9 mouse cellular contexts compared by ENCODE assay signal in genomic region chr13:28768717-28769426, GRCm38 (mm10).
DNase-seq lines count a peak whose midpoint lies in the region; ATAC-seq lines count a peak whose summit lies in the region.
"Had no signal": no experiment of that assay in that cellular context is flagged by ENCODE, and none has a peak within 500 bp of the region (broad histone marks: within the 10 kb centered on the region; RNA-seq: fewer than 3 reads in every experiment).

No protein-coding gene starts in this region.

- DNase-seq in ovary, postnatal 10 days (ENCODE audit: low spot score): peak; percentile 12
- DNase-seq in ovary, postnatal 36 days (ENCODE audit: low spot score): no peak
- DNase-seq in limb, embryonic 10.5 days (ENCODE audit: low spot score): peak; percentile 63
- no peak for DNase-seq in thymus, postnatal 36 days
- DNase-seq in testis, postnatal 14 days (ENCODE audit: low spot score): no peak
- DNase-seq in left cerebral cortex, postnatal 10 days (ENCODE audit: extremely low spot score in 1 of 2, low spot score in 2 of 2): no peak
- DNase-seq: lung, adult 18-20 months had no signal

- no peaks in the 10 kb centered on the region for H3K27me3 ChIP-seq in forebrain, embryonic 13.5 days
- H3K27me3 ChIP-seq in limb, embryonic 10.5 days (ENCODE audit: low read depth, poor library complexity, severe bottlenecking): no peaks in the 10 kb centered on the region
- H3K27me3 ChIP-seq in stomach, embryonic 16.5 days (ENCODE audit: control insufficient read depth, insufficient read depth, low read length): no peaks in the 10 kb centered on the region

- 20% methylated on average over 14 of the region's 14 CpGs for WGBS in forebrain, embryonic 13.5 days
- WGBS in limb, embryonic 10.5 days: 26% methylated on average over 14 of the region's 14 CpGs
- 50% methylated on average over 14 of the region's 14 CpGs for WGBS in stomach, embryonic 16.5 days

- intact Hi-C loops in left cerebral cortex, postnatal 10 days (cut with DNase I): no loop called here

- peak overlapping the region; percentile 43 for H3K4me2 ChIP-seq in forebrain, embryonic 13.5 days
- no peak overlapping the region for H3K4me2 ChIP-seq in stomach, embryonic 16.5 days (ENCODE audit: low read depth, low read length)

- H3K9me3 ChIP-seq in forebrain, embryonic 13.5 days (replicated peaks): no peaks in the 10 kb centered on the region
- no peaks in the 10 kb centered on the region for H3K9me3 ChIP-seq in limb, embryonic 10.5 days (replicated peaks)
- no peaks in the 10 kb centered on the region for H3K9me3 ChIP-seq in stomach, embryonic 16.5 days (replicated peaks; ENCODE audit: control insufficient read depth, low read length)

- H3K36me3 ChIP-seq in forebrain, embryonic 13.5 days (ENCODE audit: poor library complexity, severe bottlenecking): peaks cover 12% of the 10 kb centered on the region
- no peaks in the 10 kb centered on the region for H3K36me3 ChIP-seq in limb, embryonic 10.5 days
- no peaks in the 10 kb centered on the region for H3K36me3 ChIP-seq in stomach, embryonic 16.5 days (ENCODE audit: control insufficient read depth, insufficient read depth, low read length)

- H3K9ac ChIP-seq in forebrain, embryonic 13.5 days: peak overlapping the region; percentile 24; the same call in 1 of the 2 replicates
- no peak overlapping the region for H3K9ac ChIP-seq in stomach, embryonic 16.5 days (ENCODE audit: low read length)

- H3K4me3 ChIP-seq in forebrain, embryonic 13.5 days: no peak overlapping the region
- peak overlapping the region; percentile 22; the same call in 1 of the 2 replicates for H3K4me3 ChIP-seq in limb, embryonic 10.5 days
- H3K4me3 ChIP-seq in stomach, embryonic 16.5 days (replicated peaks; ENCODE audit: low read length): no peak overlapping the region

- peak overlapping the region; percentile 86 for H3K27ac ChIP-seq in forebrain, embryonic 13.5 days
- H3K27ac ChIP-seq in limb, embryonic 10.5 days: peak overlapping the region; percentile 68
- H3K27ac ChIP-seq in stomach, embryonic 16.5 days (ENCODE audit: low read length): peak overlapping the region; percentile 19; the same call in 1 of the 2 replicates

- ATAC-seq in forebrain, embryonic 13.5 days: peak; percentile 60
- no peak for ATAC-seq in stomach, embryonic 16.5 days (ENCODE audit: insufficient read depth, low FRiP score)

- H3K4me1 ChIP-seq in forebrain, embryonic 13.5 days: peaks cover 45% of the 10 kb centered on the region
- peaks cover 44% of the 10 kb centered on the region for H3K4me1 ChIP-seq in limb, embryonic 10.5 days
- peaks cover 13% of the 10 kb centered on the region for H3K4me1 ChIP-seq in stomach, embryonic 16.5 days (ENCODE audit: control insufficient read depth, insufficient read depth, low read length)

Comparison
In these comparisons a context has a peak if more than half of its experiments do, and no peak if none do; other contexts are left out.
1. DNase-seq: peak in ovary, postnatal 10 days (single experiment) and limb, embryonic 10.5 days (single experiment); none in ovary, postnatal 36 days (single experiment), thymus, postnatal 36 days (0 of 2), testis, postnatal 14 days (single experiment) and left cerebral cortex, postnatal 10 days (0 of 2).
2. H3K27ac ChIP-seq: peak in every context shown above with its lines; median percentile 86 in forebrain, embryonic 13.5 days; 68 in limb, embryonic 10.5 days; 19 in stomach, embryonic 16.5 days.